Comparison of ENCODE assay signal across 21 mouse cellular contexts in the genomic region with DNA sequence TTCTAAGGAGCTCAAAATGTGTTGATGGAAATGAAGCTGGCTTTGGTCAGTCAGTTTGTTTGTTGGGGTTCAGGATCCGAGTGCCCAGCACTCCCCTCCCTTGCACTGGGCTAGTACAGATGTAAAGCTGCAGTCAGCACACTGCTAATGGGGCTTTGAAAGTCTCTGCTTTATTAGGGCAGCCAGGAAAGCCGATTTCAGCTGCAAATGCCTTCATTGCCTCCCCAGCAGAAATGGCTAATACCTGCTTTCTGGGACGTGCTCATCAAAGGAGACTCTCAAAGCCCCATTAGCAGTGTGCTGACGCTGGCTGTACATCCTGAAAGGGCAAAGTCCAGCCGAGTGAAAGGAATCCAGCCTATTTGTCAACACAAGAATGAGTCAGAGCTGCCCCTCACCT.
"Had no signal": no experiment of that assay in that cellular context is flagged by ENCODE, and none has a peak within 500 bp of the region (broad histone marks: within the 10 kb centered on the region; RNA-seq: fewer than 3 reads in every experiment).

No protein-coding gene starts in this region.

- DNase-seq: kidney, adult 8-10 months; kidney, postnatal 10 days; kidney, postnatal 36 days; layer of hippocampus, postnatal 36 days; left cerebral cortex, postnatal 4 days; lung, adult 2 months; lung, postnatal 14 days; midbrain, embryonic 14.5 days; right cerebral cortex, adult 18-20 months; right cerebral cortex, postnatal 14 days; right cerebral cortex, postnatal 4 days; thymus, postnatal 25 days had no signal

- H3K9me3 ChIP-seq: kidney, embryonic 15.5 days; limb, embryonic 12.5 days; limb, embryonic 15.5 days; liver, embryonic 12.5 days; liver, embryonic 15.5 days had no signal

- H3K36me3 ChIP-seq: kidney, embryonic 15.5 days; limb, embryonic 12.5 days; limb, embryonic 15.5 days; liver, embryonic 12.5 days; liver, embryonic 15.5 days had no signal

- H3K4me2 ChIP-seq: kidney, embryonic 15.5 days; limb, embryonic 12.5 days; limb, embryonic 15.5 days; liver, embryonic 12.5 days; liver, embryonic 15.5 days had no signal

- H3K27me3 ChIP-seq: kidney, embryonic 15.5 days; limb, embryonic 12.5 days; limb, embryonic 15.5 days; liver, embryonic 12.5 days; liver, embryonic 15.5 days had no signal

- H3K4me1 ChIP-seq: kidney, embryonic 15.5 days; limb, embryonic 12.5 days; limb, embryonic 15.5 days; liver, embryonic 12.5 days; liver, embryonic 15.5 days had no signal

- ATAC-seq: intestine, postnatal 0 days; liver, embryonic 12.5 days had no signal

- H3K4me3 ChIP-seq: kidney, embryonic 15.5 days; left cerebral cortex, adult 2 months; limb, embryonic 12.5 days; limb, embryonic 15.5 days; liver, embryonic 12.5 days; liver, embryonic 15.5 days had no signal

- H3K9ac ChIP-seq: kidney, embryonic 15.5 days; limb, embryonic 12.5 days; limb, embryonic 15.5 days; liver, embryonic 12.5 days; liver, embryonic 15.5 days had no signal

- H3K27ac ChIP-seq: kidney, embryonic 15.5 days; left cerebral cortex, adult 2 months; limb, embryonic 12.5 days; limb, embryonic 15.5 days; liver, embryonic 12.5 days; liver, embryonic 15.5 days; macrophage; stomach, postnatal 0 days had no signal
